Mouse (Mus musculus) testis, postnatal 10 days (tissue): ENCODE results near the gene Sap30l.
"Not testable (repeated sequence)": the region's sequence is repeated elsewhere in the genome, so short reads cannot be mapped to it uniquely, and the experiment has no call there.

Source experiments
- DNase-seq: peaks from one replicate; pipeline ENCODE4 v3.0.0; 2021; ENCODE audit warnings: low spot score

Gene Sap30l

DNA sequence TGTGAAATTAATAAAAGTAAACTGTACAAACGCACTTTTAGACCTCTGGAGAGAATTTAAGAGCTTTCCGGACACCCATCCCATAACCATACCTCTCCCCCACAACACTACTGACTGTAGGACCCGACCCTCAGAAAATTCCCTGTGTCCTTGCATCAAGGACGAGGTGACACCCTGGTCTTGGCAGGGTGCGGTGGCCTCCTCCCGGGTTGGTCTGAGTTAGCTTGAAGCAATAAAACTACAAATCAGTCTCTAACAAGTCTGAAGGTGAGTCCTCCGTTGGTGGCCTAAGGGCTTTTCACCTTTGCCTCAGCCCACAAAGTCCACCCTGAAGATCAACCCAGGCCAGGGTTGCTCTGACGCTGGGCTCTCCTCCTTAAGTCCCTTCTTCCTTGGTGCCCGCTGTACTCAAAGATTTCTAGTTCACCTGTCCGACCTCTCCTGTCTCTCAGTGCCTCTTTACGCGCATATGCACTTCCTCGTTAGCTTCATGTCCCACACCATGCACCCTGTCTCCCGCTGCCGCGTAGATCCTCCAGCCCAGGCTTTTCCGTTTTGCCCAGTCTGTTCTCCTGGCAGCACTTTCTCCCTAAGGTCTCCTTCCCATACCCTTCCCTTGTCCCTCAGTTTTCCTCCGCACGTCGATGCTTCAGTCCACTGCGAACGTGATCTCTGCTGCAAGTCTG lies 1.0 kb upstream of the Sap30l start:
- DNase-seq: no peak

DNA sequence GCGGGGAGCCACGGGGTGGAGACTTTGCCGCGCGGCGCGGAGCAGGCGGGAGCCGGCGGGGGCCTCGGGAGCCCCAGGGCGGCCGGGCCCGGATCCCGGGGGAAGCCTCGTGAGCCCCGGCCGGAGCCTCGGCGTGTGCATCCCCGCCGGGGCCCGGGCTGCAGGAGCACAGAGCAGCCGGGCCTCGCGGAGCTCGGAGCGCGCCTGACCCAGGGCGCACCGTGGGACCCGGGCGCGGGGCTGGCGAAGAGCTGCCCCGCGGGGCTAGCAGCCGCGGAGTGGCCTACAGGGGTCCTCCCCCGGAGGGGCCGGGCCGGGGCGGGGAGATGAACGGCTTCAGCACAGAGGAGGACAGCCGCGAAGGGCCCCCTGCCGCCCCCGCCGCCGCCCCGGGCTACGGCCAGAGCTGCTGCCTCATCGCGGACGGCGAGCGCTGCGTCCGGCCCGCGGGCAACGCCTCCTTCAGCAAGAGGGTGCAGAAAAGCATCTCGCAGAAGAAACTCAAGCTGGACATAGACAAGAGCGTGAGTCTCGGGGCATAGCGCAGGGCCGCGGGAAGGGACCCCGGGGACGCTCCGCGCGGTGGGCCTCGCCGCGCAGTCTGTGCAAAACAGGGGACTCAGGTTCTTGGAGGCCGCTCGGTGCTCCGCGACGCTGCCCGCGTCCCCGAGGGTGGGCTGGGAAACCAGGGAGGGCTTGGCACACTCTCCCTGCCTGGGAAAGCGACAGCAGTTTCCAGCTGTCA lies 501 bp downstream of the Sap30l start:
- DNase-seq: peak; percentile 82

DNA sequence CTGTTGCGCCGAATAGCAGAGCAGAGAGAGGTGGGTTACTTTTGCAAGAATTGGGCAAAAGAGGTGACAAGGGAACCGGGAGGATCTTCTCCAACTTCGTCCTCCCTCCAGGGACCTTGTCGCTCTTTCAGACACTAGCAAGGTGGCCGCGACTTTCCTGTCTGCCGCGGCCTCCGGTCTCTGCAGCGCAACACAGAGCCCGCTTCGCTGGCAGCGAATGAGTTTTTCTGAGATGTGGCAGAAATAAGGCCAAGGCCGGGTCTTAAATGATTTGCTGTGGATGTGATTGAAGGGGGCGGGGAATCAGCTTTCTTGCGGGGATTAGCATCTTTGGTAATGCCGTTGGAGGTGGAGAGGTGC lies 1.1 kb downstream of the Sap30l start:
- no peak for DNase-seq

DNA sequence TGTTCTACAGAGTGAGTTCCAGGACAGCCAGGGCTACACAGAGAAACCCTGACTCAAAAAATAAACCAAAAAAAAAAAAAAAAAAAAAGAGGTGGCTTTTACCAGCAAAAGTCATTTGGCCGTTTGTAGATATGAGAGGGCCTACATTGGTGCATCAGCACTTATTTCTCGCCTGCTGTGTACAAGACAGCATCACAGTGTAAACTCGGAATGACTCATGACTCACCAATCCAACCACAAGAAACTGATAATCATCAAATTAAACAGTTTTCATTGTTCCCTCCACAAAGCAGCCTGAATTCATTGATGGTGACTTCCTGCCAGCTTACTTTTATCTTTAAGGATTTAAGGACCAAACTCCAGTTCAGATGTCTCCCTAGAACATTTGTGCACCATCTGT lies 3.6 kb downstream of the Sap30l start:
- no peak for DNase-seq

DNA sequence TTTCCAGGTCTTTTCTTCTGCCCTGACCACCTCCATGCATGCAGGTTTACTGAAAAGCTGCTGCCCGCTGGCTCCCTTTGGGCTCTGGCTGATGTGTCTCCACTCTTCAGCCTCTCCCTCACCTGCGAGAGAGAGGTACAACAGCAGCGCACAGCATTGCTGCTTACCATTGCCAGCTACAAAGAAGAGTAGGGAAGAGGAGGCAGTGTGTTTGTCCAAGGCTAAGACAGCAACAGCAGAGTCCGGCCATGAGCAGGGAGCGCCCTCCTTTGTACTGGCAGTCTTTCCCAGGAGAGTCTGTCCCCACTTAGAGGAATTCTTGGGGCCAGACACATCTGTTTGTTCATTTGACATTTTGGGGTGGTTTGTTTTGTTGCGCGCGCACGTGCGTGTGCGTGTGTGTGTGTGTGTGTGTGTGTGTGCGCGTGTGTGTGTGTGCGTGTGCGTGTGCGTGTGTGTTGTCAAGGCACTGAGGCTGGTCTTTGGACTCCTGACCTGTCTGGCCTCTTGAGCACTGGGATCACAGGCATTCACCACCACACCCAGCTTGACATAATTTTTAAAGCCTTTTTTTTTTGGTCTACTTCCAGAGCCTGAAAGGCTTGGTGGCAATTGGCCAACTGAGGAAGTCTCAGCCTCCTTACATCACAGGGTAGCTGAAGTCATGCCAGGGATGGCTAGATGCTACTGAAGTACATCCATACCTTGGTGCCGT lies 7.7 kb downstream of the Sap30l start:
- no peak for DNase-seq

DNA sequence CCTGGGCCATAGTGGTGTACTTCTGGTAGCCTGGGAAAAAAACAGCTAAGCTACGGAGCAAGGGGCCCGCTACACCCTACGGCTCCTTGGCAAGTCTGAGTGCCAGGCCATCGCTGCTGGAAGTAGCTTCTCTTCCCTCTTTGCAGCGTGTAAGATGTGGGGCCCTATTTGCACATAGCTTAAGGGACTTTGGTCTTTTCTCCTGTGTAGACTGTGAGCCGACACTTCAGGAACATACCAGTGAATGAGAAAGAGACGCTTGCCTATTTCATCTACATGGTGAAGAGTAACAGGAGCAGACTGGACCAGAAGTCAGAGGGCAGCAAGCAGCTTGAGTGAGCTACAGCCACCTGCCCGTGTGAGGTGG lies 8.3 kb downstream of the Sap30l start:
- no peak for DNase-seq

DNA sequence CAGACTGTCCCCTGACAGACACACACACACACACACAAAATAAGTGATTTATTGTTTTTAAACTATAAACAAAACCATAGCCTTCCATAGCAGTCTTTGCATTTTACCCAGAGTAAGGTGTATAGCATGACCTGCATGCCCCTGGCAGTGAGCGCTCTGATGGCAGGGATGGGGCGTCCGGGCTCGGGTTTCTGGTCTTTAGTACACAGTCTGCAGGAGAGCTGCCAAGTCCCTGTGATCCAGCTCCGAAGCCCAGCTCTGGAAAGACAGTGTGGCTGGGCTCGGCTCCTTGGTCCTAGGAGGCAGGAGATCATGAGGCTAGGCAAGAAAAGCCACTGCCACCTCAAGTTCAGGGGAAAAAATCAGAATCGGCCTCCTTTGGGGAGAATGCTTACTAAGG lies 9.6 kb downstream of the Sap30l start:
- no peak for DNase-seq

DNA sequence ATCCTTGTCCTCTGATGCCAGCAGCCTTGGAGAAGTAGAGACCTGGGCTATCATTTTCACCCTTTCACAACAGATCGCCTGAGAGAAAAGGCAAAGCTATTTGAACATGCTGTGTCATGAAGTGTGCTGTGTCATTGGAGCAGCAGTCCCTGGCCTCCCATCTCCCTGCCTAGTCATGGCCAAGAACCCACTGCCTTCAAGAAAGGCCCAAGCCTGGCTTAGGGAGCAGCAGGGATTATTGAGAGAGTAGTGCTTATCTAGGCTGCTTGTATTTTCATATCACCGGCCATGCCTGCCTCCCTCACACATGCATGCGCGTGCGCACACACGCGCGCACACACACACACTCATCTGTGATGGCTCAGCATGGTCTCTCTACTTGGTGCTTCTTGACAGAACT lies 10.8 kb downstream of the Sap30l start:
- DNase-seq: no peak

DNA sequence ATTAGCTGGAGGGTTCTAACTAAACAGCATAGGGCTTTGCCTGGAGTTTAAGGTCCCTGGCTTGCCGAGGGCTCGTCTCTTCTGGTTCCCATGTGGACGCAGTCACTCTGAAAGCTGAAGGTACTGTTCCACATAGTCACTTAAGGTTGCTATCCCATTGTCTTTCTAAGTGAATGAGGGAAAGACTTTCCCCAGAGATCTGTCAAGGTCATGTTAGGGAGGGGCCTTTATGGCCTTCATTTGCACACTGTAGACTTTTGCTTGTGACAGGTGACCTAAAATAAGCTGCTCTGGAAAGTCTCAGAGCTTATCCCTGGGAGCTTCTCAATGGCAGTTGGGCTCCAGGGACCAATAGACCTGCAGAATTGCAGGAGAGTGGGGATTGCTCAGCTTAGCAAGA lies 12.2 kb downstream of the Sap30l start:
- no peak for DNase-seq

DNA sequence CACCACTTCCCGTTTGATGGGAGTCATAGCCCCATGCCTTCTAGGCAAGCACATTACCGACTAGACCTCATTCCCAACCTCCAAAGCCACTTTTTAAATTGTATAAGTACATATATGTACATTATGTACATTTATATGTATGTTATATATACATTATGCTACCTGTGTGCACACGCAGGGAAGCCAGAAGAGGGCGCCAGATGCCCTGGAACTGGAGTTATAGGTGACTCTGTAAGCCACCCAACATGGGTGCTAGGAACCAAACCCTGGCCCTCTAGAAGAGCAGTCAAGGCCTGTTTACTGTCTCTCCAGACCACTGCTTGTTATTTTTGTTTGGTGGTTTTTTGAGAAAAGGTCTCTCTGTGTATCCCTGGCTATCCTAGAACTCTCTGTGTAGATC lies 16.8 kb downstream of the Sap30l start:
- DNase-seq: no peak

DNA sequence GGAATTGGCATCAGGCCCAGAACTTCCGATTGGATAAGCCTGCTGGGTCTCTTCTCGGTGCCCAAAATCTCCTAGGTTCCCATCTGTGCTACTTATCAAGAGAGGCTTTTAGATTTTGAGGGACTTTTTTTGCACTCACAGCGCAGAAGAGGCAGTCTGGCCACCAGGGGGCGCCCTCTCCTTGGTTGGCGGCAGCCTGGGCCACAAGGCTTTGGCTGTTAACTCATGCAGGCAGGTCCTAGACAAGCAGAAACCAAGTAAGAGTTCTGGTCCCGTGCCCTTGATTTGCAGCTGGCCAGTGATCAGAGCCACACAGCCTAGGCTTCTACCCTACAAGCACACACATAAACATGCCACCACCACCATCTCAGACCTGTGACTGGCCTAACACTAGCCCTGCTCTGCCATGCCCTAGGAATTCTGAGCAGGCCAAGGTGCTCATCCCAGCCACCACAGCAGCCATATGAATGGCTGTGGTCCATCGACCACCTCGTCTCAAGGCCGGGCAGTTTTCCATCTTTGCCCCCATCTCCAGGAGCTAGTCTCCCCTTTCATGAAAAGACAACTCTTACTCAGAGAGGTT lies 18.7 kb downstream of the Sap30l start:
- DNase-seq: peak; percentile 97

DNA sequence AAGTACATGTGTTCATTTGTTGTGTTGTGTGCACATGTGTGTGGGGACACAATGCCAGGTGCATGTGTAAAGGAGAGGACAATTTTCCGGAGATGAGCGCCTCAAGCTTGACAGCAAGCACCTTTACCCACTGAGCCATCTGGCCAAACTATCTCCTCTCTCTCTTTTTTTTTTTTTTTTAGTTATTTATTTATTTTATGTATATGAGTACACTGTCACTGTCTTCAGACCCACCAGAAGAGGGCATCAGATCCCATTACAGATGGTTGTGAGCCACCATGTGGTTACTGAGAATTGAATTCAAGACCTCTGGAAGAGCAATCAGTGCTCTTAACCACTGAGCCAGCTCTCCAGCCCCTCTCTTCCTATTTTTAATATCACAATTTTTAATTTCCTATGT lies 21.7 kb downstream of the Sap30l start:
- DNase-seq: not testable (repeated sequence)

DNA sequence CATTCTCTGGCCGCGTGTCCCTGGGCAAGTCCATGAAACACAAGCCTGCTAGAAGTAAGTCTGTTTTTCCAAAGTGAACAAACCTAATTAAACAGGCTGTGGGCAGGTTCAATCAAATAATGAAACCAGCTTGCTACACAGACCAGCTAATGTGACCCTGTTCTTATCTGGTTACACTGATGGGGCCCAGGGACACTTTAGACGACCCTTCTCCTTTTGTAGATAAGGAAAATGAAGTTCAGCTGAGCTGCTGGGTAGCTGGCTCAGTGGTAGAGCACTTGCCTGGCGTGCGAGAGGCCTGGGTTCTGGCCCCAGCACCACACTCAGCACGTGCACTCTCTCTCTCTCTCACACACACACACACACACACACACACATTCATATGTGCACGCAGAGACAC lies 22.3 kb downstream of the Sap30l start:
- DNase-seq: no peak

DNA sequence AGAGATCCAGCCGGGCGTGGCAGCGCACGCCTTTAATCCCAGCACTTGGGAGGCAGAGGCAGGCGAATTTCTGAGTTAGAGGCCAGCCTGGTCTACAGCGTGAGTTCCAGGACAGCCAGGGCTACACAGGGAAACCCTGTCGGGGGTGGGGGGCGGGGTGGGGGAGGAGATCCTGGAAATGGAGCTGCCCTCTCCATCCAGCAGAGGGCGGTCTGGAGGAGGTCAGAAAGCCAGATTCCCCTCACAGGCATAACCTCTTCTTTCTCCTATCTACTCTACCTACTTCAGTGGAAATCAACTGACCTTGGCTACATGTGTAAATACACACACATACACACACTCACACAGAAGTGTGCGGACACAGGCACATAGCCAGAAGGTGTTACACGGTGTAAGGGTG lies 23.8 kb downstream of the Sap30l start:
- DNase-seq: not testable (repeated sequence)

DNA sequence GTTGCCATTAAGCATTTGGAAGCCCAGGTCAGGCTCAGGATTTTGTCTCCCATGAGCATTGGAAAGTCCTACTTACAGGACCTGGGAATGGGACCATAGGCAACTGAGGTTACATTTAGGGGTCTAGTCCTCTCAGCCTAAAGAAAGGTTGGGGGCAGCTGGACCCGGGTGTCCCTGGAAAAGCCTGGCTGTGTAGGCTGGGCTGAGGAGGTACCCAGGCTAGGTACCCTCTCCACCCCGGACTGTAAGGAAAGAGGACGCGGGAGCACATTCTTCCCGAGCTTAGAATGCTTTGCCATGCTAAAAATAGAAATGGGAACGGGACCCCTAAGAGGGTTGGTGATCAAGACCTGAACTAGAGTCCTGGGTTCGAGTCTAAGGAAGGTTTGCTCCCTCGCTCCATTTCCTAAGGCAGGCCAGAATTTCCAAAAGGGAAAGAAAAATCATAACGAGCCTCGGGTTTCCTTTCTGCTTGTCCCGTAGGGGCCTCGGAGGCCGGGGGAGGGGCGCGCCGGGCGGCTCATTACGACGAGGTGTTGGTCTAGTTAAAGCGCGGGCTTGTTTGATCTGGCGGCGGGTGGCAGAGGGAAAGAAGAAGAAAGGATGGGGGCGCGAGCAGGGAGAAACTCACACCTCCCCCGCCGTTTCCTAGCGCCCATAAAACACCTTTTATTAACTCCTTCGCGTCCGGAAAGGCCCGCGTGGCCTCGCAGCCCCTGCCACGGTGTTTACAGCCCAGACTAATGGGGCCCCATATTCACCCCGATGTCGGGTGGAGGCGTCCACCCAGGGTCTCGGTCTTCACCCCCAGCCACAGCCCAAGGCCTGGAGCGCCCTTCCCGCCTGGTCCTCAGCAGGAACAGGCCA lies 25.8 kb downstream of the Sap30l start:
- no peak for DNase-seq

DNA sequence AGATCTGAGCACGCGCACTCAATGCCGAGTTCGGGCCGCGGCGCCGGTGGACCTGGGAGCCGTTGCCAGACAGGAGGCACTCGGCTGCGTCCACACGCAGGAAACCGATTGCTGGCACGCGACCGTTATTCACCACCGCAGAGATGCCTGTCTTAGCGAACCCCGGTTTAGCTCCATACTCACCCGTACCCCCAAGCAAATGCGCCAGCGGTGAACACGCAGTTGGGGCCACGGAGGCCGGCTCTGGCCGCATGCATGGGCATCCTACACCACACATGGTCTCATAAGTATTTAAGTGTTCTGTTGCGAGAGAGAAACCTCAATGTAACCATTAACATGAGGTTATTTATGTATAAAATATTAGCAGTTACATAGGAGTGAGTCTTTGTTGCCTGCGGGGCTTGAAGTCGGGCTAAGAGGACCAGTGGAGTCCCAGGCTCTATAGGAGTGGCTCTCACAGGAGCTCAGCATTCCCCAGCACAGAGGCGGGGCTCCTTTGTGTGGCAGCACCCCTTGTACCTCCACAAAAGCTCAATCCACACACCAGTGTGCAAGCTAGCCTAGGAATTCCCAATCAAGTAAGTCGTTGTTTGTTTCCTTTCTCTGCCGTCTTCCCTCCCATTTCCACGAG lies 26.6 kb downstream of the Sap30l start:
- DNase-seq: no peak

DNA sequence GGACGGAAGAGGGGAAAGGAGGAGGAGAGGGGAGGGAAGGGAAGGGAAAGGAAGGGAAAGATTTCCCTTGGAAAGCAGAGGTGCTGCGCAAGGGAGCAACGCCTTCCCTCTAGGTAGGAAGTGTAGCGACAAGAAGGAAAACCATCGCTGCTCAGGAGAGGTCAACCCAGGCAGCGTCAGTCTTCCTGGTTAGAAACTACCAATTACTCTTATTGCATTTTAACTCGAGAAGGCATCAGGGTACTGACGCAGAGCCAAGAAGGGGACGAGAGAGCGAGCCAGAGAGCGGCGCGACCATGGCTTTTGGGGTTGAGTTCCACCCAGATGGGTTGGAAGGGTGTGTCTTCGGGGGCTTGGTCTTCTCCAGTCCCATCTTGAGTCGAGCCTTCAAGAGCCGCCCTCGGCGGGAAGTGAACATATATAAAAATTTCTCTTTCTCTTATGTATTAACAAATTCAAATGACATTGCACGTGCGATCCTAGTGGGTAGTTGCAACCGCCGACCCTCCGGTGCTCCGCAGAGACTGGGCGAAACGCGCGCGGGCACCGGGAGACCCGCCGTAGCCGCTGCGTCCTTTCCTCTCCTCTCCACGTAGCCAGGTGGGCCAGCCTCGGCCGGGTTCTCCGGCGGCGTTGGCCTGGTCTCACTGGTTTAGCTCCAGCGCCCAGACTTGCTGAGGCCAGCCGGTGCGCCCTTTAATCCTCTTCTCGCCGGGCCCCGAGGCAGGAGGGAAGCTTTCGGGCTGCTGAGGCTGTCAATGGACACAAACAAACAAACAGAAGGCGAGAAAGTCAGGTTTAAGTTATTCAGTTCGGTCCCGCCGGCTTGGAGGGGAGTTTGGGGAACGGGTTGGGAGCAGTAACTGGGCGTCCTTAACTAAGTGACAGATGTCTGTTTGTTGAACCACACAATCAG lies 27.8 kb downstream of the Sap30l start:
- no peak for DNase-seq

DNA sequence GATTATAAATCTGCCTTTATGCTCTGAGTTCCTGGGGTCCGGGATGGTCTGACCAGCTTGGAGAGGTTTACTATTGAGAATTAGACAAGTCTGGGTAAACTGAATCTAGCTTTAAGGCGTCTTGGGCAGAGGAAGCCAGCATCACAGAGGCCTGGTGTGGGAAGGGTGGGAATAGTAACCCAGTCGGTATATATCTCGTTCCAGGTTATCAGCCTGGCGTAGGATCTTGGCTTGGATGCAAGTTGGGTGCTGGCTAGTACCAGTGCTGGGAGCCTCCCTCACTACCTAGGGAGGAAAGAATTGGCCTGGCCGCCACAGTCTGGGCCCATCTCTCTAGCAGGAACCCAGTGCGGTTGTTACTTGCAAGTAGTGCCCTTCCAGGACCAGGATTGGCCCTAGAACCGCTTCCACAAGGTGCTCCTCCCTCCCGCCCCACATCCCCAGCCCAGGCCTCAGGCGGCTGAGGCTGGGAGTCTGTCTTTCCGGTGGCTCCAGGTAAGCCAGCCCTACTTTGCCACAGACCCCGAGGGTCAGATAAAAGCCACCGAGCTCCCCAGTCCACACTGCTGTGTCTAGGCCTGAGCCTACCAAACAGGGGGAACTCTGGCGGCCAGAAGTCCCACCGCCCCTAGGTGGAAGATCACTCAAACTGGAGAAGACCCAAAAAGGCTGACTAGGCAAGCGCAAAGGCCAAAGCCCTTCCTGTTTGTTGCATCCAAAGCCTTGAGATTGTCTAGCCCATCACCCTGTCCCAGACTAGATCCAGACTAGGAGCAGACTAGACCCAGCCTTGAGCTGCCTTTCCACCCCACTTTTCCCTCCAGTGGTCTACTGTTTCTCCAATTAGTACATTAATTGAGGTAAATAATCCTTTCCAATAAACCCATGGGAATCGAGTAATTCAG lies 28.7 kb downstream of the Sap30l start:
- DNase-seq: no peak

DNA sequence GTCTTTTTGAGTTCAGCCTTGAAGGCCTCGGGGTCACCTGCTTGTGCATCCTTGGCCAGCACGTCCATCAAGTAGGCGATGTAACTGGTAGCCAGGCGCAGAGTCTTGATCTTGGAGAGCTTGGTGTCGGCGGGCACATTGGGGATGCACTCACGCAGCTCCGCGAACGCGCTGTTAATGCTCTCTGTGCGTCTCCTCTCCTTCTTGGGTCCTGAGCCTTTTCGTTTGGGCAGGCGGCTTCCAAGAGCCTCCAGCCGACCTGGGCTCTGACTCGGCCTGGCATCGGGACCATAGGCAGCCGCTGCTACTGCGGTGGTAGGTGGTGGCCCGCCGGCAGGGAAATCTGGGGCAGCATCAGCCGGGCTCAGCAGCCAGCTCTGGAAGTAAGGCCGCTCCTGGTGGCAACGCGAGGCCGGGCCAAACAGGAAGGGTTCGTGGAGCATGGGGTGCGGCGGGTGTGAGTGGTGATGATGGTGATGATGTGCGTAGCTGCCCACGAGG lies 29.9 kb downstream of the Sap30l start:
- no peak for DNase-seq
